Mouse (Mus musculus) stomach, postnatal 0 days (tissue): Measurements from ENCODE around the gene Mansc4. TPM values are rescaled to one million over a fixed set of nuclear protein-coding genes. Genes with fewer than 3 reads are reported as not detected.

Experiments
- ATAC-seq: fragments of 200-750 bp; cut with Nextera tagmentation; 2 replicates; pipeline ENCODE4 v1.8.0; 2017; ENCODE audit not compliant: low FRiP score, low TSS enrichment
- DNase-seq: peaks from one replicate; pipeline ENCODE4 v3.0.0-alpha.2; 2016; ENCODE audit warnings: low spot score
- H3K27ac ChIP-seq: fragments of 300-500 bp; sonication (generic); replicated peaks from 2 replicates; pipeline ENCODE4 v1.5.1; 2014; ENCODE audit warnings: mild to moderate bottlenecking, control low read depth
- H3K27me3 ChIP-seq: fragments of 300-500 bp; sonication (generic); 2 replicates; pipeline ENCODE4 v1.6.1; 2014; ENCODE audit warnings: low read length; ENCODE audit not compliant: control insufficient read depth, insufficient read depth
- H3K36me3 ChIP-seq: fragments of 300-500 bp; sonication (generic); 2 replicates; pipeline ENCODE4 v1.6.1; 2014; ENCODE audit warnings: low read length, mixed read lengths; ENCODE audit not compliant: control insufficient read depth, insufficient read depth
- H3K4me1 ChIP-seq: fragments of 300-500 bp; sonication (generic); replicated peaks from 2 replicates; pipeline ENCODE4 v1.6.1; 2014; ENCODE audit warnings: antibody characterized with exemption; ENCODE audit not compliant: control insufficient read depth, insufficient read depth
- H3K4me2 ChIP-seq: fragments of 300-500 bp; sonication (generic); replicated peaks from 2 replicates; pipeline ENCODE4 v1.6.1; 2014; ENCODE audit warnings: low read depth, mild to moderate bottlenecking, control low read depth, moderate library complexity
- H3K4me3 ChIP-seq: fragments of 300-500 bp; sonication (generic); 2 replicates; pipeline ENCODE4 v1.5.1; 2014; ENCODE audit warnings: low read depth, low read length, control low read depth
- H3K9ac ChIP-seq: fragments of 300-500 bp; sonication (generic); 2 replicates; pipeline ENCODE4 v1.6.1; 2014; ENCODE audit warnings: mild to moderate bottlenecking, low read length, control low read depth, mixed read lengths
- H3K9me3 ChIP-seq: fragments of 300-500 bp; sonication (generic); 2 replicates; pipeline ENCODE4 v1.6.1; 2016; ENCODE audit warnings: low read length; ENCODE audit not compliant: control insufficient read depth
- CTCF ChIP-seq: IDR thresholded peaks from 2 replicates; pipeline ENCODE4 v1.5.1; 2016; ENCODE audit warnings: antibody characterized with exemption, low read depth, mild to moderate bottlenecking, moderate library complexity
- EP300 ChIP-seq: optimal IDR thresholded peaks from 2 replicates; pipeline ENCODE3; 2016; ENCODE audit warnings: antibody characterized with exemption
- WGBS: fragments of 180-500 bp; shearing (Covaris S2); extraction: QIAGEN DNeasy Blood & Tissue Kit; methylation state at CpG from one replicate; pipeline ENCODE4 v1.1.7; 2014; 5-methylcytosine and 5-hydroxymethylcytosine counted together
- polyA plus RNA-seq: library from polyadenylated mRNA; unstranded; fragments of >200 nt; fragmentation: Nextera tagmentation; extraction: Ambion mirVana; gene quantifications from 2 replicates; pipeline ENCODE4 v1.2.1, GENCODE M21; 2015

Mansc4 gene
- polyA plus RNA-seq, 1 experiment from 2014 or later, result 2.4 TPM

GRCm38 (mm10) chr6:147109283-147109682, 22.5 kb upstream of the Mansc4 start:
- H3K4me2 ChIP-seq, result no peak overlapping the region
- ATAC-seq (no peak), DNase-seq (no peak)
- H3K9ac ChIP-seq, result no peak overlapping the region
- no peaks in the 10 kb centered on the region for H3K4me1 ChIP-seq
- H3K27me3 ChIP-seq, result no peaks in the 10 kb centered on the region
- WGBS, result 87% methylated on average over 7 of the region's 7 CpGs
- H3K9me3 ChIP-seq, result no peaks in the 10 kb centered on the region
- peaks cover 15% of the 10 kb centered on the region for H3K36me3 ChIP-seq
- no peak overlapping the region for H3K27ac ChIP-seq
- no peak overlapping the region for H3K4me3 ChIP-seq
- TF ChIP-seq CTCF (no peak), EP300 (no peak)

GRCm38 (mm10) chr6:147106716-147107115, 19.9 kb upstream of the Mansc4 start:
- no peaks in the 10 kb centered on the region for H3K4me1 ChIP-seq
- H3K27ac ChIP-seq, result no peak overlapping the region
- no peaks in the 10 kb centered on the region for H3K9me3 ChIP-seq
- WGBS, result 84% methylated on average over 6 of the region's 6 CpGs
- no peak for TF ChIP-seq EP300
- TF ChIP-seq CTCF, result no peak
- H3K27me3 ChIP-seq, result no peaks in the 10 kb centered on the region
- H3K36me3 ChIP-seq, result peaks cover 10% of the 10 kb centered on the region; the same call in 1 of the 2 replicates
- DNase-seq (no peak), ATAC-seq (no peak)
- H3K9ac ChIP-seq, result no peak overlapping the region
- no peak overlapping the region for H3K4me3 ChIP-seq
- H3K4me2 ChIP-seq, result no peak overlapping the region

GRCm38 (mm10) chr6:147105529-147105928, 18.7 kb upstream of the Mansc4 start:
- H3K9ac ChIP-seq, result no peak overlapping the region
- no peak overlapping the region for H3K4me2 ChIP-seq
- no peaks in the 10 kb centered on the region for H3K4me1 ChIP-seq
- H3K36me3 ChIP-seq, result peaks cover 10% of the 10 kb centered on the region; the same call in 1 of the 2 replicates
- TF ChIP-seq EP300 (no peak), CTCF (no peak)
- no peak overlapping the region for H3K27ac ChIP-seq
- no peak for DNase-seq
- no peak for ATAC-seq
- H3K9me3 ChIP-seq, result no peaks in the 10 kb centered on the region
- H3K27me3 ChIP-seq, result no peaks in the 10 kb centered on the region
- H3K4me3 ChIP-seq, result no peak overlapping the region
- WGBS, result 97% methylated on average over 1 of the region's 1 CpGs

- Histone ChIP-seq H3K4me1 (no peaks in the 10 kb centered on the region), H3K4me2 (no peak overlapping the region), H3K27ac (no peak overlapping the region), H3K27me3 (no peaks in the 10 kb centered on the region), H3K4me3 (no peak overlapping the region), H3K9me3 (no peaks in the 10 kb centered on the region), H3K9ac (no peak overlapping the region), H3K36me3 (no peaks in the 10 kb centered on the region)
- WGBS, result 92% methylated on average over 3 of the region's 3 CpGs
- DNase-seq (no peak), ATAC-seq (no peak)
- TF ChIP-seq CTCF (peak; percentile 65), EP300 (no peak)
Observed at GRCm38 (mm10) chr6:147102293-147102692, 15.5 kb upstream of the Mansc4 start.

- H3K27ac ChIP-seq, result no peak overlapping the region
- no peak overlapping the region for H3K9ac ChIP-seq
- no peaks in the 10 kb centered on the region for H3K4me1 ChIP-seq
- TF ChIP-seq CTCF, result no peak
- no peak for TF ChIP-seq EP300
- WGBS, result 57% methylated on average over 19 of the region's 19 CpGs
- no peak overlapping the region for H3K4me3 ChIP-seq
- no peak for DNase-seq
- no peak overlapping the region for H3K4me2 ChIP-seq
- no peaks in the 10 kb centered on the region for H3K9me3 ChIP-seq
- no peak for ATAC-seq
- no peaks in the 10 kb centered on the region for H3K27me3 ChIP-seq
- H3K36me3 ChIP-seq, result peaks cover 4% of the 10 kb centered on the region; the same call in 1 of the 2 replicates
Observed at GRCm38 (mm10) chr6:147099458-147100277, 12.8 kb upstream of the Mansc4 start.

- TF ChIP-seq EP300 (no peak), CTCF (peak; percentile 34)
- Histone ChIP-seq H3K4me2 (no peak overlapping the region), H3K4me1 (no peaks in the 10 kb centered on the region), H3K36me3 (peaks cover 4% of the 10 kb centered on the region; the same call in 1 of the 2 replicates), H3K4me3 (no peak overlapping the region), H3K27ac (no peak overlapping the region), H3K9ac (no peak overlapping the region; the same call in 1 of the 2 replicates), H3K9me3 (no peaks in the 10 kb centered on the region), H3K27me3 (no peaks in the 10 kb centered on the region)
- WGBS, result 53% methylated on average over 8 of the region's 8 CpGs
- DNase-seq (no peak), ATAC-seq (no peak)
Observed at GRCm38 (mm10) chr6:147097346-147097929, 10.6 kb upstream of the Mansc4 start.
